Comparison of ENCODE assay signal across 25 mouse cellular contexts in the genomic region with DNA sequence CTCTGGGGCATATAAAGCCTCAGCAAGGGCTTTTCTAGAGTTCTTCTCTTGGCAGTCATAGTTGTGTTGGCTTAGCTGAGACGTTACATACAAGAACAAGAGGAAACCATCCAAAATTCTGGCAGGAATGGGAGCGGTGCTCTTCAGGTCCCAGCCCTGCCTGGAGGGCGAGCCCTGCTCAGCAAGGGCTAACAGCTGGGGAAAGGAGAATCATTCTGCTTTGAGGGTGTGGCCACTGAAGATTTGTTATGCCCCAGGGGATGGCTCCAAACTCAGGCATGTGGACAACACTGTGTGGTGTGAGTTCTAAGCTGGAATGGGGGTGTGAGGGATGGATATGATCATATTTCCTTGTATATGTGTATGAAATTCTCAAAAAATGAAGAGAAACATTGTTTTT.
DNase-seq lines count a peak whose midpoint lies in the region; ATAC-seq and TF ChIP-seq lines count a peak whose summit lies in the region.
"Had no signal": no experiment of that assay in that cellular context is flagged by ENCODE, and none has a peak within 500 bp of the region (broad histone marks: within the 10 kb centered on the region; RNA-seq: fewer than 3 reads in every experiment).

No protein-coding gene starts in this region.

- H3K27me3 ChIP-seq in heart, embryonic 10.5 days (ENCODE audit: insufficient read depth, poor library complexity, severe bottlenecking): no peaks in the 10 kb centered on the region
- H3K27me3 ChIP-seq in hindbrain, embryonic 12.5 days: no peaks in the 10 kb centered on the region
- H3K27me3 ChIP-seq: CH12.LX; intestine, embryonic 15.5 days; liver, embryonic 13.5 days; midbrain, embryonic 13.5 days had no signal

- intact Hi-C loops in gastrocnemius, adult 2 months (cut with DNase I): no loop called here

- 84% methylated on average over 3 of the region's 3 CpGs for WGBS in heart, embryonic 10.5 days
- 77% methylated on average over 3 of the region's 3 CpGs for WGBS in hindbrain, embryonic 12.5 days

- ATAC-seq in hindbrain, embryonic 12.5 days (ENCODE audit: low FRiP score): no peak
- ATAC-seq: forebrain, postnatal 0 days; hindbrain, embryonic 16.5 days; intestine, embryonic 15.5 days; midbrain, embryonic 13.5 days had no signal

- no peak overlapping the region for H3K4me3 ChIP-seq in heart, embryonic 10.5 days
- no peak overlapping the region for H3K4me3 ChIP-seq in gastrocnemius, adult 2 months
- no peak overlapping the region for H3K4me3 ChIP-seq in hindbrain, embryonic 12.5 days
- H3K4me3 ChIP-seq: forebrain, embryonic 10.5 days; heart, adult 2 months; intestine, embryonic 15.5 days; limb, embryonic 13.5 days; liver, embryonic 13.5 days; midbrain, embryonic 13.5 days had no signal

- H3K36me3 ChIP-seq in heart, embryonic 10.5 days: no peaks in the 10 kb centered on the region
- no peaks in the 10 kb centered on the region for H3K36me3 ChIP-seq in hindbrain, embryonic 12.5 days
- H3K36me3 ChIP-seq: forebrain, embryonic 10.5 days; intestine, embryonic 15.5 days; limb, embryonic 13.5 days; liver, embryonic 13.5 days; midbrain, embryonic 13.5 days had no signal

- peak; percentile 4 to 14 for DNase-seq in heart, adult 18-20 months
- no peak for DNase-seq in heart, embryonic 10.5 days (ENCODE audit: low spot score)
- peak; percentile 3 for DNase-seq in urinary bladder, postnatal 14 days (ENCODE audit: low spot score)
- no peak for DNase-seq in urinary bladder, postnatal 10 days (ENCODE audit: low spot score)
- DNase-seq in gastrocnemius, adult 2 months: peak; percentile 39
- no peak for DNase-seq in thymus, postnatal 0 days (ENCODE audit: low spot score)
- no peak for DNase-seq in ovary, adult 18-20 months (ENCODE audit: low spot score)
- DNase-seq: adrenal gland, postnatal 36 days; B cell, adult 2 months; cerebellum, adult 9-10 months; forebrain, postnatal 0 days; kidney, adult 8-10 months; kidney, postnatal 25 days; liver, embryonic 13.5 days; lung, embryonic 14.5 days; retina, postnatal 1 day; thymus, postnatal 25 days had no signal

- H3K4me2 ChIP-seq in hindbrain, embryonic 12.5 days (replicated peaks): no peak overlapping the region
- H3K4me2 ChIP-seq: intestine, embryonic 15.5 days; limb, embryonic 13.5 days; liver, embryonic 13.5 days; lung, embryonic 14.5 days; midbrain, embryonic 13.5 days had no signal

- no peak overlapping the region for H3K27ac ChIP-seq in heart, embryonic 10.5 days
- no peak overlapping the region for H3K27ac ChIP-seq in gastrocnemius, adult 2 months
- H3K27ac ChIP-seq in hindbrain, embryonic 12.5 days: no peak overlapping the region
- H3K27ac ChIP-seq: forebrain, embryonic 10.5 days; heart, adult 2 months; intestine, embryonic 15.5 days; limb, embryonic 13.5 days; liver, embryonic 13.5 days; midbrain, embryonic 13.5 days had no signal

- H3K9me3 ChIP-seq in heart, embryonic 10.5 days: no peaks in the 10 kb centered on the region
- H3K9me3 ChIP-seq in hindbrain, embryonic 12.5 days (replicated peaks): no peaks in the 10 kb centered on the region
- H3K9me3 ChIP-seq: forebrain, embryonic 10.5 days; intestine, embryonic 15.5 days; limb, embryonic 13.5 days; liver, embryonic 13.5 days; midbrain, embryonic 13.5 days had no signal

- H3K9ac ChIP-seq in hindbrain, embryonic 12.5 days: no peak overlapping the region
- H3K9ac ChIP-seq: forebrain, postnatal 0 days; intestine, embryonic 15.5 days; limb, embryonic 13.5 days; liver, embryonic 13.5 days; lung, embryonic 14.5 days; midbrain, embryonic 13.5 days had no signal

- TF ChIP-seq CTCF in gastrocnemius, adult 2 months (IDR thresholded peaks at IDR 0.05): no peak

- no peaks in the 10 kb centered on the region for H3K4me1 ChIP-seq in heart, embryonic 10.5 days
- H3K4me1 ChIP-seq in hindbrain, embryonic 12.5 days: no peaks in the 10 kb centered on the region
- H3K4me1 ChIP-seq: intestine, embryonic 15.5 days; liver, embryonic 13.5 days had no signal

Comparison
In these comparisons a context has a peak if more than half of its experiments do, and no peak if none do; other contexts are left out.
1. DNase-seq: peak in heart, adult 18-20 months (2 of 2), urinary bladder, postnatal 14 days (single experiment) and gastrocnemius, adult 2 months (single experiment); none in heart, embryonic 10.5 days (single experiment), urinary bladder, postnatal 10 days (single experiment), thymus, postnatal 0 days (single experiment) and ovary, adult 18-20 months (single experiment).